Mouse (Mus musculus) kidney, postnatal 4 days (tissue): ENCODE measurements at regions not wholly inside any gene's neighbourhood (a gene's known extent, or its start where the extent isn't known, plus 50 kb on each side); places are given as distances from the start of the nearest gene placed in this dataset.

Experiments
- DNase-seq, 2 experiments: peaks; one replicate each; pipeline ENCODE4 v3.0.0; 2021; ENCODE audit warnings: mixed read lengths in 2 of 2

- DNase-seq = no peak
These were observed 176.0 kb upstream of the Pabpc6 start for GRCm38 (mm10) chr17:9845451-9846075.

GRCm38 (mm10) chr17:9841103-9841502 is 171.6 kb upstream of the Pabpc6 start:
- DNase-seq = peak in 1 of 2 experiments; percentile 7

DNA sequence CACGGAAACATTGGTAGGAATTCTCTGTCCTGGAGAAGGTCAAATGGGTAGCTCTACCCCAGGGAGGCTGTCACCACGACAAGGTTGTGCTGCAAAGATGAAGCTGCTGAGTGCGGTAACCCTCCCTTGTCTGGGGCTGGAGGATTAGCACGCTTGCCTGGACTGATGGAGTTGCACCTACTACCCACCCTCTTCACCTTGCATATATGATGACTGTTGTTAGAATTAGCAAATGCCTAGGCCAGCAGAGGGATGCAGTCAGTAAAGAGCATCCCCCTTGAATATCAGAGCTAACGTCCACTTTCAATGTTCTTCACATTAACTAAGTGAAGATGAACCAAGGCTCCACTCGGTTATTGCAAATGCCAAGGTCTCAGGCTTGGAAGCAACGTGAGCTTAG is 169.7 kb upstream of the Pabpc6 start:
- DNase-seq = no peak

DNA sequence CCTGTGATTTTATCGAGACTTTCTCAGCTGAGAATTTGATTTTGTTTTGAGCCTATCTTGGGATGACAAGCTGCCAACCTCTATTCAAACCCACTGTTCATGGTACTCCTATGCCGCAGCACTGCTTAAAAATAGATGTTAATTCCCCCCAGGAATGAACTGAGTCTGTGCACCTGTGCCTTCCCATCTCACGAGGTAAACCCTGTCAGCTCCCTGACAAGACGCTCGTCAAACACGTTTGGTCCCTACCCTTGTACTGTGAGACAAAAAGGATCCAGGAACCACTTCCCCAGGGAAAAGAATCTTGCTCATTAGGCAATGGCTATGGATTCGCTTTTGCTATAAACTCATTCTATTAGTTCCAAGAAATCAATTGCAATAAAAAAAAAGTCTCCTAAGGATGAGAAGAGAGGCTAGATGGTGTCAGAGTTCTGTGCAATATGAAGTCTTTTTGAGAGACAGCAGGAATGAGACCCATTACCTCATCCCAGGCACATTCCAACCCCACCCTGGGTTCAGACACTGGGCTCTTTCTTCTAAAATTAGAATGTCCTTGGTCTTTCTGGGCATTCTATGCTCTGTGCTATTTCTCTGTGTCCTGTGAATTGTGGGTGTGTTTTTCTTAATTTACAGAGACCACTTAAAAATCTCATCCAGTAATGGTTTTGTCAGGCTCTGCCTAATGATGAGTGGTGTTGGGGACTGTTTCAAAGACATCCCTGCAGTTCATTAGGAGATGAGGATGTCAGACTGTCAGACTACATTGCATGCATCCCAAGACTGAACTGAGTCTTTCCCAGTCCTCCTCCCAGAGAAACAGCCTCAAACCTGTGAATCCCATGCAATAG is 167.7 kb upstream of the Pabpc6 start:
- DNase-seq = no peak

DNA sequence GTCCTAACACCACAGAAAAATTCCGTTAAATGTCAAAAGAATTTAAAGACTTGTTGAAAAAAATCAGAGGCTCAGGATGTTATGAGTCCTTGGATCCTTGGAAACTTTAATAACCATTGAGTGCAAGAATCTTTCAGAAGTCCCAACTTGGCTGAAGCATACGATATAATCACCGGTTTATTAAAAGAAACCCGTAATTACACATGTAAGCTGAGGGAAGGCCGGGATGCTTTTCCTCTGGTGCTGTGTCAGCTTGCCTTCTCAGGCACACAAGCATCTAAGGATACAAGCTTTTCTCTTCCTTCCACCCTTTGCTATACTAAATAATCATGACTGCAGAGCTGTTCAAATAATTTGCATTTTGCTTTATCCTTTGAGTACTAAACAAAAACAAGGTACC is 160.4 kb upstream of the Pabpc6 start:
- no peak for DNase-seq

- no peak for DNase-seq
These were observed 151.8 kb upstream of the Pabpc6 start for GRCm38 (mm10) chr17:9821358-9821757.

- no peak for DNase-seq
These were observed 147.5 kb upstream of the Pabpc6 start for GRCm38 (mm10) chr17:9817056-9817455.

DNA sequence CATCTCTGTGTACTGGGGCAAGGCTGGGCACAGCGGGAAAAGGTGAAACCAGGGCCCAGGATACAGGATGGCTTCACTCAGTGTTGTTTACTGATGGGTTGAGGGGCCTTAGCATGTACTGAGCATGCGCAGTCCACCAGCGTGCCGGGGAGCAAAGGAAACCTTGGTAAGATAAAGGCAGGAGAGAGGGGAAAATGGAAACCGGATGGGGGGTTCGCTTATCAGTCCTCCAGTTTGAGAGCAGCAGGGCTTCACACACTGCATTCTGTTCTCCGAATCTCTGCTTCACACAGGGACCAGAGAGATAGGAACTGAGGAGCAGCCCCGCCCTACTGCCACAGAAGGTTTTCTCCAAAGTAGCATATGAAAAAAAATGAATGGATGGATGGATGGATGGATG is 127.6 kb upstream of the Pabpc6 start:
- no peak for DNase-seq

GRCm38 (mm10) chr17:9796225-9796988 is 126.9 kb upstream of the Pabpc6 start:
- DNase-seq = no peak

- DNase-seq = no peak
These were observed 109.3 kb upstream of the Pabpc6 start for GRCm38 (mm10) chr17:9778866-9779265.

DNA sequence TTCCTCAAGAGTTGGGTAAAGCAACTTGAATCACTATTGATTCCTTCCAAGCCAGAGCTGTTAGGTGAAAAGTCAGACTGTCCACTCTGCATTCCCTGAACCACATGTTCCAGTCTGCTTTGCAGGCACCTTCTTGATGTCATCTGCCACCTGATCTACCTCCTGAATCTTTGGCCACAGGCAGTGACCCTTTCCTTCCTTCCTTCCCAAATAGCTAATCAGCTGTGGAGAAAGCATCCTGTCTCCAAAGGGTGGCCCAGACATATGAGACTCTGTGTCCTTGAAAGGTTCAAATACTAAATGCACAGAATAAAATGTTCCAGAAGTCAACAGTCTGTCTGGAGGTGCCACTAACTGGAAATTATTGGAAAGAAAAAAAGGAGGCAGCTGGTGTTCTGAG is 107.6 kb upstream of the Pabpc6 start:
- no peak for DNase-seq

DNA sequence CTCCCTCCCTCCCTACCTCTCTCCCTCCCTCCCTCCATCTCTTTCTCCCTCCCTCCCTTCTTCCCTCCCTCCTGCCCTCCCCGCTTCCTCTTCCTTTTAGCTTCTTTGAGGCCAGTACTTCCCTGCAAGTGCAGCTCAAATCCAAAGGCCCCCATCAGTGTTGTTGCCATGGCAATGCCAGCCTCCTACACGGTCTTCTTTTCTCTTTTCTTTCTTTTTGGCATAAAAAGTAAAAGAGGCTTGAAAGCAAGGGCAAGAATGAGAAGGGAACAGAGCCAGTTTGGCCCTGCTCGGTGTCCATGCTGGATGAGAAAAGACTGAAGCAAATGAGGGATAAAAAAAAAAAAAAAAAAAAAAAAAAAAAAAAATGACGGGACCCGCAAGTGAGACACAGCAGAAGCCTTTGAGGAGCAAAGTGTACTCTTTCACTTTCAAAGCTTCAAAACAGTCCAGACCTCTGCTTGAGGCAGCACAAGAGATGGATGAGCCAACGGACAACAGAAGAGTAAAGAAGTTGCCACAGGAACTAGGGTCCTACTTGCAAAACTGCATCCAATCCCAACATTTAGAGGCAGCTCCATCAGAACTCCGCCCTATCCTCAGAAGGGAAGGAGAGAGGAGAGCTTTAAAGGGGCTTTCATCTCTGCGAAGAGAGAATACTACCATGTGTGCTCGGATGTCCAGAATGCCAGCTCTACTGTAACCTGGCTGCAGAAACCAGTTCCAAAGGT is 106.9 kb upstream of the Pabpc6 start:
- DNase-seq = no peak

- no peak for DNase-seq
These were observed 106.2 kb upstream of the Pabpc6 start for GRCm38 (mm10) chr17:9775668-9776151.

DNA sequence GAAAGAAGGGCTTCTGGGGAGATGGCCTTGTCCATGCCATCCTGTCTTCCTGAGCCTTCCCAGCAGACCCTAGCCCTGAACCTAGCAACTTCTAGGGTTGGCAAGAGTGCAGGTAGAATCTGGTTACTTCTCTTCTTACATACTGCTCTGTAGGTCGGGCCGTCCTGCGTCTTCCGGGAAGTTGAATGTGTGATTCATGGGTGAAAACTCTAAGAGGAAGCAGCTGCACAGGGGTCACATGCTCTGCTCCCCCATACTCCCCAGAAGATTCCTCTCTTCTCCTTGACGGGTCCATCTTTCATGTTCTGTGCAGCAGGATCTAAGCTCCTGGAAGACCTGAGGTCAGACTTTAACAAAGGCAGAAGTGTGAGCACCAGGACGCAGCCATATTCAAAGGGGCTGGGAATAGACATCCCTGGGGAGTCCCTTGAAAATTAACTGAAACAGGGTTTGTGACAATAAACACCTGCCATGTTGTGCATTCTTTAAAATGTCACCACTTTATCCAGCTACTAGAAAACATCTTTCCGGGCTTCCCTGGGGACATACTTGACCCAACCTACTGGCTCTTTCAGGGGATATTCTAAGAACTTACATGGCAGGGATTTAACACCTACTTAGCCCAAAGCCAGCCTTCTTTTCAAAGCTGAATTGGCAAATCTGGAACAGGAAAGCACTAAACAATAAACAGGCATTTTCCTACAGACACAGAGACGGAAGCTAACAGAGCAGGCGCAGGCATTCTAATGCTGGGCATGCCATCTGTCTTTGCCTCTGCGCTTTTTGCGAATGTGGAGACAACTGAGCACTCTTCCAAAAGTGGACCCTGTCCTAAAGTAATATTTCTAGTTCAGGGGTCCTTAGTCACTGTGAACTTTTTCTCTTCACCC is 105.5 kb upstream of the Pabpc6 start:
- peak in 1 of 2 experiments; percentile 43 for DNase-seq

DNA sequence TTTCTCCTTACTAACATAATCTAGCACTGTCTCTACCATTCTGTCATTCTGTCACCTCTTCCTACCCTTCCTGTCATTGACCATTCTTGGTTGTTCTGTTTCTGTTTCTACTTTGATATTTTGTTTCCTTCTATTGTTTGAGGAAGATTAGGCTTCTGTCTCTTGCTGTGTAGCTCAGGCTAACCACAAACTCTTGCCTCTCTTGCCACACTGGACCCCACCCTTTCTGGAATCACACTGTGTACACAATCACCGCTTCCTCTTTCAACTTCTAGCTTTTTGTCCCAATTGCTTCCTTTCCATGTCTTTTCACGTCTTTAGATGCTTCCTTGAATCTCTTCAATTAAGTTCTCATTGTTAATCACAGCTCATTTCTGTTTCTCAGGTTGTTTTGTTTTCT is 104.2 kb upstream of the Pabpc6 start:
- DNase-seq = no peak

DNA sequence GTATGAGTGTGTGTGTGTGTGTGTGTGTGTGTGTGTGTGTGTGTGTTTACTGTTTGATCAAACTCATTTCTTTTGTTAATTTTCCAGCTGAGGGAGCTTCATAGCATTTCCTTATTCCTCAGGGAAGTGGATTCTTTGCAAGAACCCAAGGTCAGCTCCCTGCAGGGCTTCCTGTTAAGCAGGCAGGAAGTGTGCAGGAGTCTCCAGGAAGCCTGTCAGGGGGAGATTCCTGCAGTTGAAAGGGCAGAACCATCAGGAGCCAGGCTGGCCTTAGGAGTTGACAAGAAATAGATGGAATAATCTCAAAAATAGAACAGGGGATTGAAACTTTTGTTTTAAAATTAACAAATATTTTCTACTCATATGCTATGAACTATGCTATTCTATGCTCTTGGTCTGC is 98.8 kb upstream of the Pabpc6 start:
- peak; percentile 36 to 57 for DNase-seq

DNA sequence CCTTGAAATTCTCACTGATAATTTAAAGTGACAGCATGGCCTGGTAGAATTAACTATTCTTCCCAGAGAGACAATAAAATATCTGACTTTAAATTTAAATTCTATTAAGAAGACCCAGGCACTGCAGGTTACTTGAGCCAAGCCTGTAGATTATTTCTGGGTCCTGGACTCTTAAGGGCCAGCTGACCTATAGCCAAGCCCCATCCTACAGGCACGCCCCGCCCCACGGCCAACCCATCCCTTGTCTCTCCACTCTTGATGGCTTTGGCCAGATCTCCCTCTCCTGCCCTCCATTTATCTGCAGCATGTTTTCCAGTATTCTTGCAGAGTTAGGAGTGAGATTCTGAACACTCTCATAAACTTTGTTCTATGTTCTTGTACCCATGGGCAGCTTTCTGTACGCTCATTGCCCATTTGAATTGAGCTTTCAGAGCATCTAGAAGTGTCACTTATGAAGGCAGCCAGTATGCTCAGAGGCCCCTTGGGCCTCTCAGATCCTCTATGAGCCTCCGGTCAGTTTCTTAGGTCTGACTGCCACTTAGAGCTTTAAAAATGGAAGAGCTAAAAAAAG is 96.2 kb upstream of the Pabpc6 start:
- DNase-seq = peak in 1 of 2 experiments; percentile 21

GRCm38 (mm10) chr17:9764701-9765359 is 95.3 kb upstream of the Pabpc6 start:
- peak; percentile 45 to 67 for DNase-seq

GRCm38 (mm10) chr17:9764041-9764606 is 94.6 kb upstream of the Pabpc6 start:
- DNase-seq = peak in 1 of 2 experiments; percentile 31

DNA sequence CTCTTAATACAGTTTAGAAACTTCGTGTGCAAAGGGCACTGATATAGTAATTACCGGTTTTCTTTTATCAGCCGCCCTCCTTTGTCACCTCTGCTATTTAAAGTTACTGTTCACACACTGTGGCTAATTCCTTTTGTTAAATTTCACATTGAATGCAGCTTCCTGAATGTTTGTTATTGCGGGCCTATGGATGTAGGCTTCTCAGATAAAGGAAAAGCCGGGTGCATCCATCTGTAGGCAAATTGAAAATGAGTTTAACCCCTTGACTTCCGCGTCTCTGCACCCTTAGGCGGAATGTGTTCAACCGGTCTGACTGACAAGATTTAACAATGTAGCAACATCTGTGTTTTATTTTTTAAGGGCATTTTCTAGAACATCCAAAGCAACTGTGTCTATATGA is 93.6 kb upstream of the Pabpc6 start:
- no peak for DNase-seq
